Mouse (Mus musculus): ENCODE results near the gene Mgat4b.
A peak's percentile ranks its signal among the peaks of the same experiment; 100 is the strongest.

Gene Mgat4b

GRCm38 (mm10) chr11:50200613-50201012 is 10.1 kb upstream of the Mgat4b start:
- no peak for DNase-seq (ENCODE audit: low spot score)

DNA sequence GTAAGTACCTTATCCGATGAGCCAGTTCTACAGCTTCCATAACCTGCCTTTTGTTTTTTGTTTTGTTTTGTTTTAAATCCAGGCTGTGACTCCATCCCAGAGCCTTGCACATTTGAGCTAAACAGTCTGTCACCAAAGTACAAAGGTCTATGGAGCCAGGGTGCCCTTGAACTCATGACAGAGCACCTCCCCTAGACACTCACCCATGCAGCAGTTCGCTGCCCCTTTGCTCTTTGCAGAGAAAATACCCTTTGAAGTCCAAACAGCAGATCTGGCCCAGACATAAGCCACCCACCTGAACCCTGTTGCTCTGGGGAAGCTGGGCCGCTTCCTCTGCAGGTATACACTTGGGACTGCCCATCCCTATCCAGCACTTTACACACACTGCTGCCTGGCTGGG is 9.1 kb upstream of the Mgat4b start:
- no peak for DNase-seq (ENCODE audit: low spot score)

DNA sequence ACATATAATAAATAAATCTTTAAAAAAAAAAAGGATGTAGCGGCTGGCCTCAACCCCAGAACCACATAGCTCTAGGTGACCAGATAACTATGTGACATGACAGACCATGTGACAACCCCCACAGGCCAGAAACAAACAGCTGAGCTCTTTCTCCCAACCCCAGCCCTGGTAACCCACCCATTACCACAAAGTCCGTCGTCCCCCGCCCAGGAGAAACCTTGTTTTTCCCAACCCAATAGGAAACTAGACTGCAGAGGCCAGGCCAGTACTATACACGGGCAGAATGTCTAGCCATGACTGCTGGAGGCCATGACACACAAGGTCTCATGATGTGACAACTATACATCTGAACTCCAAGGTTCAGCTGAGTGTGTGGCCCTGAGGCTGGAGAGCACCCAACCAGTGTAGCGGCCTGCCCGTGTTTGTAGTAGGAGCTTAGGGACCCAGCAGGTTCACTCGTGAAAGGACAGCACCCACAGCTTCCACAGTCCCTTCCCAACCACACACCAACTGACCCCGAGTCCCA is 7.3 kb upstream of the Mgat4b start:
- no peak for DNase-seq (ENCODE audit: low spot score)

- DNase-seq (ENCODE audit: low spot score), result no peak
Observed at GRCm38 (mm10) chr11:50205434-50205833, 5.3 kb upstream of the Mgat4b start.

DNA sequence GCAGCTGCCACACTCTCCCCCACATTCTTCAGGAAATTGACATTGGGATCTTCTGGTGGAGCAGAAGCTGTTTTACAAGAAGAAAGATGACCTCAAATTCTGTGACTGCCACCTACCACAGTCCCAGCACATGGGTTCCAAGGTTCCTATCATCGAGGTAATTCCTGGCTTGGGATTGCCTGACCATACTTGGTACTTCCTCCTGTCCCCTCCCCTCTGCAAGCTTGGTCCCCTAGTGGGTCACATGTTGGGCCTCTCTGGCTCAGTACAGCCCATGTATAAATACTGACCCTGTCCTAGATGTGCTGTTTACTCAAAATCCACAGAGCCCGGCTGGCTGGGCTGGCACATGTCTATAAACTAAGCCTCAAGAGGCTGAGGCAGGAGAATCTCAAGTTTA is 4.7 kb upstream of the Mgat4b start:
- no peak for DNase-seq (ENCODE audit: low spot score)

DNA sequence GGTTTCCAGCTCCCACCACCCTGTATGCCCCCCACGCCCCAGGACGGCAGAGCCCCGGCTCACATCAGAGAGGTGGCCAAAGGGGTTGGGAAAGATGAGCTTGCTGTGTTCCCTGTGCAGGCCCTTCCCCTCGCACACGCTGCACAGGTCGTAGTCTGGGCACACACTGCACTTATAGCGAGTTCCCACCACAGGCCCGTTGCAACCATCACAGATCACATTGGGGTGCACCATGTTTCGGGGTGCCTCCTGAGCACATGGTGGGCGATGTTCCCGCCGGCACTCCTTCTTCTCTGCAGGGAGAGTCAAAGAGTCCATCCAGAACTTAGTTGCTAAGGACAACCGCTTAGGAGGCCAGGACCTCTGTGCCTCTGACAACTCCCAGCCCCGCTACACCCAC is 3.3 kb upstream of the Mgat4b start:
- DNase-seq (ENCODE audit: low spot score), result no peak

- no peak for DNase-seq (ENCODE audit: low spot score)
Observed at GRCm38 (mm10) chr11:50208039-50208438, 2.7 kb upstream of the Mgat4b start.

GRCm38 (mm10) chr11:50210101-50210504 is 587 bp upstream of the Mgat4b start:
- peak; percentile 96 for DNase-seq (ENCODE audit: low spot score)

DNA sequence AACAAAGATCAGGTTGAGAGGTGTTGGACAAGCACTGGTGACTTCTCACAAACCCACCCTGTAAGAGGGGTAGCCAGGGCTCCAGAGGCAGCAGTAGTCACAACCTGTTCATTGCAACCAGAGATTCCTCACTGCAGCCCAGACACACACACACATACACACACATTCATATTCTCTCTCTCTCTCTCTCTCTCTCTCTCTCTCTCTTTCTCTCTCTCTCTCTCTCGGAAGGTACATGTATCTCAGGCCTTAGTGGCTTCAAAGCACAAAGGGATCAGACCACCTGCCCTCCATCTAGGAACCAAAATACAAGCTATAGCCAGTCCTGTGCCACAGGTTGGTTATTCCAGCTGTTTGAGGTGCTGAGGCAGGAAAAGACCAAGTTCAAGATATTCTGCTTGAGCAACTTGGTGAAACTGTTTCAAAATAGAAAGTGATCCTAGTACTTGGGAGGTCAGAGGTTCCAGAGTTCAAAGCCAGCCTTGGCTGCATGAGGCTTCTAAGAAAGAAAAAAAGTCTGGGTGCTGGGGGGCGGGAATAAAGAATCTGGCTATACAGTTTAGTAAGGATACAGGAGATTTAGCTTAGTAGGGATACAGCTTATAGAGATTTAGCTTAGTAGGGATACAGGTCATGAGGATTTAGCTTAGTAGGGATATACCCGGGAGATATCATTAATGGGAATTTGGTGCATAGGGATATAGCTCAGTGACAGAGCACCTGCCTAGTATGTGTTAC is 801 bp downstream of the Mgat4b start:
- no peak for DNase-seq (ENCODE audit: low spot score)

GRCm38 (mm10) chr11:50212060-50212739 is 1.5 kb downstream of the Mgat4b start:
- no peak for DNase-seq (ENCODE audit: low spot score)

DNA sequence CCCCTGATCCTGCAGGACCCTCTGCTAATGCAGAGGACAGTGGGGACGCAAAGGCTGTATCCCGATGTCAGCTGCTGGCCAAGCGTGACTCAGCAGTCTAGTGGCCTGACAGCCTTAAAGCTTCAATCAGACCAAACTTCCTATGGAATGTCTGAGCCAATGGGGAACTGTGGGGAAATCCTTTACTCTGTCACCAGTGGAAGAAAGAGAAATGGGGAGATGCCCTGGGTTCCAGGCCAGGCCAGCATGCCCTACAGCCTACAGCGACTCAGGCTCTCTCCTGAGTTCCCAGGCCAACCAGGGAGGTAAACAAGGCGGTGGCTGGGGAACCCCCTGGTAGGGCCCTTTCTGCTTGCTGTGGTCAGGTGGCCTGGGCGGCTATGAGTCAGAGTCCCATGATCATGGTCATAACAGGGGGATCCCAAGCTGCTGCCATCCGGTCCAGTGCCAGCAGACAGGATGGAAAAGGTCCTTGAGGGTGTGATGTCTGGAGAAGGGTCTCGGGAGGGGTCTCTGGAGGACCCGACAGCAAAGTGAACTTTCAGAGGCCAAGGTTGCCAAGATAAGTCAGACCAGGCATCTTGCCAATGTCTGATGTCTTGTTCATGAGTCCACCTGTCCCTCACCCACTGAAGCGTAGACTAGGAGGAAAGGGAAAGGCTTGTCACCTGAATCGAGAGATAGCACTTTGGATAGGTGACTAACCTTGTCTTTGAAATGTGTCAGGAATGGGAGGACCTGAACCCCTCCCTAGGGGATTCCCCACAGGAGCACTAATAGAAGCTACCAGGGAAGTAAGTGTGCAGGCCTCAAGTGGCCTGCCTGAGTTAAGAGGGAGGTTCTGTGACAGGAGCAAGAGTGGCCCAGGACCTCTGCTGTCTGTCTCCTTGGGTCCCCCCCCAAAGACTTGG is 2.4 kb downstream of the Mgat4b start:
- DNase-seq (ENCODE audit: low spot score), result peak; percentile 89

DNA sequence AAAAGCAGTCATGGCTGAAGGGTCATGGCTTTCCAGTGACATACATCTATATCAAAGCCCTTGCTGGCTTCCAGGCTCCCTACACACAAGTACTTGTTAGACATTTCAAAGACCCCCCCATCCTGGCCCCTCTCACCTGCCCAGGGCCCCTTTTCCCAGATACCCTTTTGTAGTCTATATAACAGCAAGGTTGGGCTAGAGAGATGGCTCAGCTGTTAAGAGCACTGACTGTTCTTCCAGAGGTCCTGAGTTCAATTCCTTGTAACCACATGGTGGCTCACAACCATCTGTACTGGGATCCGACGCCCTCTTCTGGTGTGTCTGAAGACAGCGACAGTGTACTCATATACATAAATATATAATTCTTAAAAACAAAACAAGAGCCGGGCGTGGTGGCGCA is 3.9 kb downstream of the Mgat4b start:
- DNase-seq (ENCODE audit: low spot score), result no peak

- no peak for DNase-seq (ENCODE audit: low spot score)
Observed at GRCm38 (mm10) chr11:50215633-50216032, 4.9 kb downstream of the Mgat4b start.

GRCm38 (mm10) chr11:50216724-50217366 is 6.2 kb downstream of the Mgat4b start:
- no peak for DNase-seq (ENCODE audit: low spot score)

DNA sequence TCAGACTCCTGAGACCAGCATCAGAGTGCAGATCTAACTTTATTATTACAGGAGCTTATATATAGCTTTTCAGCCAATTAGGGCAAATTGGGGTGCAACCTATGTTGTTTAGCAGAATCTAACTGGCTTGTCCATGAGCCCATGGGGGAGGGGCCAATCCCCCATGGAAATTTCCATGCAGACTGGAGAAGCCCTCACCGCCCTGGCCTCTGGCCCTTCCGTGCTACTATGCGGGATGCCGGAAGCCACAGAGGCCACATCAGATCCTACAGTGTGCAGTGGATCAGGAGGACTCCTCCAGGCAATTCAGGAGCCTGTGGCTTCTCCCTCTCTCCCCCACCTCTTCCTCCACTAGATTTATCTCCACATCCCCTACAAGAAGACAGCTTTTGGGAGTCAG is 7.1 kb downstream of the Mgat4b start:
- DNase-seq (ENCODE audit: low spot score), result no peak

DNA sequence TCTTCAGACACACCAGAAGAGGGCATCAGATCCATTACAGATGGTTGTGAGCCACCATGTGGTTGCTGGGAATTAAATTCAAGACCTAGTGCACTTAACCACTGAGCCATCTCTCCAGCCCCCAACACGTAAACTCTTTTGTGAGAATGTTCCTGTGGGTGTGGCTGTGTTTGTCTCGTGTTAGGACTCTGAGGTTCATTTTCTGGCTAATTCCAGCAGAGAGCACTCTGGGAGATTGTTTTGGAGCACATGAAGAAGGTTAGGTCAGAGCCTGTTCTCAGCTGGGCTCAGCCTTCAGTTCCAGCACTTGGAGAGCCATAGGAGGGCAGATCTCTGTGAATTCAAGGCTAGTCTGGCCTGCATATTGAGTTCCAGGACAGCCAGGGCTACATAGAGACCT is 9.1 kb downstream of the Mgat4b start:
- no peak for DNase-seq (ENCODE audit: low spot score)

- DNase-seq (ENCODE audit: low spot score), result no peak
Observed at GRCm38 (mm10) chr11:50222559-50223276, 12.0 kb downstream of the Mgat4b start.

- DNase-seq (ENCODE audit: low spot score), result no peak
Observed at GRCm38 (mm10) chr11:50223783-50224662, 13.3 kb downstream of the Mgat4b start.

GRCm38 (mm10) chr11:50224671-50225530 is 14.2 kb downstream of the Mgat4b start:
- peak; percentile 88 for DNase-seq (ENCODE audit: low spot score)
